Mouse (Mus musculus) stomach, embryonic 14.5 days (tissue): ENCODE measurements around the gene Oit3. TPM values are rescaled to one million over a fixed set of nuclear protein-coding genes. Genes with fewer than 3 reads are reported as not detected.

Experiments
- ATAC-seq: fragments of 200-750 bp; cut with Nextera tagmentation; 2 replicates; pipeline ENCODE4 v1.8.0; 2017; ENCODE audit warnings: low read depth, moderate TSS enrichment; ENCODE audit not compliant: insufficient number of reproducible peaks, insufficient read depth, low FRiP score
- H3K27ac ChIP-seq: fragments of 300-500 bp; sonication (generic); 2 replicates; pipeline ENCODE4 v1.5.1; 2014; ENCODE audit warnings: mild to moderate bottlenecking, low read length, moderate library complexity, mixed read lengths
- H3K27me3 ChIP-seq: fragments of 300-500 bp; sonication (generic); 2 replicates; pipeline ENCODE4 v1.6.1; 2014; ENCODE audit warnings: low read length, control low read depth, mixed read lengths; ENCODE audit not compliant: control insufficient read depth, insufficient read depth
- H3K36me3 ChIP-seq: fragments of 300-500 bp; sonication (generic); 2 replicates; pipeline ENCODE4 v1.6.1; 2014; ENCODE audit warnings: mild to moderate bottlenecking, control low read depth, low read length, moderate library complexity, mixed read lengths; ENCODE audit not compliant: control insufficient read depth, insufficient read depth
- H3K4me1 ChIP-seq: fragments of 300-500 bp; sonication (generic); 2 replicates; pipeline ENCODE4 v1.6.1; 2014; ENCODE audit warnings: low read length, control low read depth, mixed read lengths; ENCODE audit not compliant: control insufficient read depth, insufficient read depth
- H3K4me2 ChIP-seq: fragments of 300-500 bp; sonication (generic); replicated peaks from 2 replicates; pipeline ENCODE4 v1.6.1; 2014; ENCODE audit warnings: low read depth, low read length, control low read depth
- H3K4me3 ChIP-seq: fragments of 300-500 bp; sonication (generic); 2 replicates; pipeline ENCODE4 v1.5.1; 2014; ENCODE audit warnings: low read depth, low read length, control low read depth
- H3K9ac ChIP-seq: fragments of 300-500 bp; sonication (generic); replicated peaks from 2 replicates; pipeline ENCODE4 v1.6.1; 2014; ENCODE audit warnings: low read depth, mild to moderate bottlenecking, control low read depth, low read length, moderate library complexity, mixed read lengths
- H3K9me3 ChIP-seq: fragments of 300-500 bp; sonication (generic); 2 replicates; pipeline ENCODE4 v1.6.1; 2016; ENCODE audit warnings: low read depth, low read length, control low read depth; ENCODE audit not compliant: control insufficient read depth
- WGBS: fragments of 180-500 bp; shearing (Covaris S2); extraction: QIAGEN DNeasy Blood & Tissue Kit; methylation state at CpG from one replicate; pipeline ENCODE4 v1.1.7; 2014; 5-methylcytosine and 5-hydroxymethylcytosine counted together
- polyA plus RNA-seq: library from polyadenylated mRNA; unstranded; fragments of >200 nt; fragmentation: Nextera tagmentation; extraction: Ambion mirVana; gene quantifications from 2 replicates; pipeline ENCODE4 v1.2.1, GENCODE M21; 2014

Oit3 gene
- polyA plus RNA-seq, 1 experiment from 2014 or later, result 1.5 TPM

DNA sequence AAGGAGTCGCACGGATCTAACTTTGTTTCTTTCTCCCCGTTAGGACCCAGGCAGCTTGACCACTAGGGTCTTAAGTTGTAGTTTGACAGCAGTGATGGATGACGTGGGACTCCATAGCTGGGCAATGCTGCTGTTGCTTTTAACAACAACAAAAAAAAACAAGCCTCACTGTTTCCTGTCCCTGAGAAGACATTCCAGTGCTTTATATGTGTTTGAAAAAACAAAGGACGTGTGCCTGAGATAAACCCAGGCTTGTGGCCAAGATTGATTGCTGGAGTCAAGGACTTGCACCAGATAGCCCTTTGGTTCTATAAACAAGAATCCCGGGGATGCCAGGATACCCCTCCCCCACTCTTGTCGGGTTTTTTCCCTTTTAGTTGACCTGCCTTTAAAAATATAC lies 1.6 kb upstream of the Oit3 start:
- Histone ChIP-seq H3K9ac (no peak overlapping the region), H3K9me3 (no peaks in the 10 kb centered on the region), H3K4me2 (no peak overlapping the region), H3K4me3 (no peak overlapping the region), H3K27me3 (no peaks in the 10 kb centered on the region), H3K27ac (no peak overlapping the region), H3K36me3 (no peaks in the 10 kb centered on the region), H3K4me1 (peaks cover 7% of the 10 kb centered on the region)
- no peak for ATAC-seq
- 6% methylated on average over 7 of the region's 7 CpGs for WGBS

DNA sequence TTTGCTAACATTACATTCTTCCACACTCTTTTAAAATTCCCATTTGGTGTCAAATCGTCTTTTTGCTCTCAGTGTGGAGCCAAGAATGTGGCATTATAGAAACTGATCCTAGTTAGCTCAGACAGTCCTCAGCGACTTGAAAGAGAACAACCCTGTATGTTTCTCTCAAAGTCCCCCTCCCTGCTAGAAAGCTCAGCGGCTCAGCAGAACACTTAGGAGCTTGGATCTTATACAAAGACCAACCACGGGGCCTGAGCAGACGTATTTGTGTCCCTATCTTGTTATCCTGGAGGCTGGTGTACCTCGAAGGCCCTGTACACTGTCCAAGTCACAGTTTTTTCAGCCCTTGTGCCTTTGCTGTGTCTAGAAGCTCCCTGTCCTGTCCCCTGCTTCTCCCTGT lies 1.4 kb downstream of the Oit3 start:
- Histone ChIP-seq H3K9me3 (no peaks in the 10 kb centered on the region), H3K27me3 (no peaks in the 10 kb centered on the region), H3K36me3 (no peaks in the 10 kb centered on the region), H3K4me2 (no peak overlapping the region), H3K4me3 (no peak overlapping the region), H3K4me1 (peaks cover 7% of the 10 kb centered on the region), H3K9ac (no peak overlapping the region), H3K27ac (no peak overlapping the region)
- no peak for ATAC-seq
- WGBS, result 62% methylated on average over 6 of the region's 6 CpGs

DNA sequence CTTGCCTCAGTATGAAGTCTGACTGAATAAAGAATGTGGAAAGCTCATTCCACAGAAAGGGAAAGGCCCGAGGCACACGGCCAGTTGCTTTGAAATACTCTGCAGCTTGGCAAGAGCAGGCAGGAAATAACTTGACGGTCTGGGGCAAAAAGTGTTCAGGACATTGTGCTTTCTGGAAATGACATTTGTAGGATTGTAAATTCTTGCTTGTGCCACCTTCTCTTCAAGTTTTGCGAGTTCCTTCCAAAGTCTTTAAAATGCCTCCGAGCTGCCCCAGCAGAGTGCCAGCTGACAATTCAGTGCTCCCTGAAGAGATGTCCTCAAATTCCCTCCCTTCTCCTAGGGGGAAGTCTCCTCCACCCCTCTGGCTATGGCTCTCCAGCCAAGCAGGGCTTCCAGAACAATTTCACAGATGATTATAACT lies 2.1 kb downstream of the Oit3 start:
- no peaks in the 10 kb centered on the region for H3K36me3 ChIP-seq
- no peaks in the 10 kb centered on the region for H3K27me3 ChIP-seq
- WGBS, result 32% methylated on average over 5 of the region's 5 CpGs
- H3K9me3 ChIP-seq, result no peaks in the 10 kb centered on the region
- peaks cover 7% of the 10 kb centered on the region for H3K4me1 ChIP-seq
- no peak overlapping the region for H3K9ac ChIP-seq
- H3K4me2 ChIP-seq, result no peak overlapping the region
- ATAC-seq, result no peak
- no peak overlapping the region for H3K4me3 ChIP-seq
- no peak overlapping the region for H3K27ac ChIP-seq

DNA sequence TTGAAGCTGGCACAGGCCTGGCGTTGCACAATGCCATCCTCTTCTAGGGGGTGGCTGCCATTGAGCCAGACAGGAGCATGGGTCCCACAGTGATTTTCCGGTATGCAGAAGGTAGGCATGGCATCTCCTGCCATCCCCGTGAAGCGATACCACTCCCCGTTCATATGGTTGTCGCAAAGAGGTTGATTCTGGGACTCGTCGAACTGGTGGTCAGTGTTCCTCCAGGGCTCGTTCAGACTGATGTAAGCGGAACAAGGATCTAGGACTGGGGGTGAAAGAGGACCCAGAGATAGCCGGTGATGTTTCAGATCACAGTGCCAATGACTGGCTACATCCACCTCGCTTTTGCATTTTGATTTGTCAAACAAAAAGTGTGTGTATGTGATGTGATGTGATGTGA lies 2.9 kb downstream of the Oit3 start:
- ATAC-seq, result no peak
- Histone ChIP-seq H3K9ac (no peak overlapping the region), H3K4me3 (no peak overlapping the region), H3K4me1 (peaks cover 7% of the 10 kb centered on the region), H3K4me2 (no peak overlapping the region), H3K27me3 (no peaks in the 10 kb centered on the region), H3K36me3 (no peaks in the 10 kb centered on the region), H3K9me3 (no peaks in the 10 kb centered on the region), H3K27ac (no peak overlapping the region)
- WGBS, result 92% methylated on average over 12 of the region's 12 CpGs

DNA sequence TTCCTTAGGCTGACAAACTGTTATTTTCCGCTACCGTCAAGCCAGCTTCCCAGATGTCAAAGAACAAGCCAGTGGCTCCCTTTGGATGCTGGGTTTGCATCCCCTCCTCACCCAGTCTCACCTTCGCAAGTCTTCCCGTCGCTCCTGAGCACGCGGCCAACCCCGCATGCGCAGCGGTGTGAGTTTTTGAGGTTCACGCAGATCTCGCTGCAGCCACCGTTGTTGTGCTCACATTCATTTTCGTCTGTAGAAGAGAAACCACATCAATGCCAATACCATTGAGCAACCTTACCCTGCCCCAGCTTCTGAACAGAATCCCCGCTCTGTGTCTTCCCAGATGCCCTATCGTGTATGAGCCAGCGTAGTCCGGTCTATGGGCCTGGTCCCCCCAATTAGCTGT lies 5.8 kb downstream of the Oit3 start:
- Histone ChIP-seq H3K4me1 (no peaks in the 10 kb centered on the region; the same call in 1 of the 2 replicates), H3K4me3 (no peak overlapping the region), H3K36me3 (no peaks in the 10 kb centered on the region), H3K9me3 (no peaks in the 10 kb centered on the region), H3K27ac (no peak overlapping the region), H3K4me2 (no peak overlapping the region), H3K9ac (no peak overlapping the region), H3K27me3 (no peaks in the 10 kb centered on the region)
- ATAC-seq, result no peak
- WGBS, result 92% methylated on average over 18 of the region's 18 CpGs

DNA sequence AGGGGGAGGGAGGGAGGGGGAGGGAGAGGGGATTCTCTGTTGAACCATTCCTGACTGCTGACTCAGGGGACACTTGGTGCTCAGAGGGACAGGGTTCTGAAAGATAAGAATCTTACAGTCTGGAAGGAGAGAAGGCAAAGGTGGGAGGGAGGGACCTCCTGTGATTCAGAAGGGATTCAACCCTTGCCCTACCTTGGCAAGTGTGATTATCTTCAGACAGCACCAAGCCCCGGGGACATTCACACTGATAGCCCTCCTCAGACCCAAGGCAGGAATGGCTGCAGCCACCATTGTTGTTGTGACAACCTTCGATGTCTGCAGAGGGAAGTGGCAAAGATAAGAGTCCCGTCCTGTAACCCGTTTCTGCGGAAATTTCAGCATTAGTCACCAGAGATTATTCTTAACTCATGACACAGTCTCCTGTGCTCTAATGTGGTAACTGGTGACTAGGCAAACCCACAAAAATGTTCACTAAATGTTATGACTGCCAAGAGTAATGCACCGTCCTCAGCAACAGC lies 10.8 kb downstream of the Oit3 start:
- H3K27me3 ChIP-seq, result no peaks in the 10 kb centered on the region
- no peaks in the 10 kb centered on the region for H3K4me1 ChIP-seq
- ATAC-seq, result 0 out of 2 replicates have a peak, but pooled peaks have one; percentile 23
- no peaks in the 10 kb centered on the region for H3K36me3 ChIP-seq
- H3K27ac ChIP-seq, result no peak overlapping the region
- H3K9ac ChIP-seq, result no peak overlapping the region
- WGBS, result 48% methylated on average over 6 of the region's 6 CpGs
- no peak overlapping the region for H3K4me2 ChIP-seq
- no peak overlapping the region for H3K4me3 ChIP-seq
- H3K9me3 ChIP-seq, result no peaks in the 10 kb centered on the region

DNA sequence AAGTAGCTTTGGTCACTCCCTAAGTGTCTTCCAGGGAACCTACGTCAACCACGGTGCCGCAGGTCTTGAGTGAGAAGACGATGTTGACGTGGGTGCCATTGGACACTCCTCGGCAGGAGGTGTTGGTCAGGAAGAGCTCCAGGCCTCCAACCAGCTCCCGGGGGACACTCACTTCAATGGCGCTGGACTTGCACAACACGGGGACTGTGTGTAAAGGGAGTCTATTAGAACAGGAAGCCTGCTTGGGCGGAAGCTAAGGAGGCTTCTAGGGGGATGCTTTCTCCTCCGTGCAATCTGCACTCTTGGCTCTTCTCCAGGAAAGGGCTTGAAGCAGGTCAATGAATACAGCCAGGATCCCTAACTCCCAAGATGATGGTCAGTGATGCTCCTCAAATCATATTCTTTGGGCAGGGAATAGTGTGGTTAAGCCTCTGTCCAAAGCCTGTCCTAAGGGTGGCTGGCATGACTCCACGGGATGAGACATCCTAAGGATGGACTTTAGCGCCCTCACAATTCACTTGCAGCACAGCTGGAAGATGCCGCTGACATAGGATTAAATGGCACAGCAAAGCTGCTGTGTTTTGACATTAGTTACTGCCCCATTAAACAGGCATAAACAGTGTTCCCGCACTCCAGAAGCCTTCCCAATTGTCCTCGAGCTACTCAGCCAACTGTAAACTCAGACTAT lies 12.0 kb downstream of the Oit3 start:
- no peaks in the 10 kb centered on the region for H3K4me1 ChIP-seq
- no peak overlapping the region for H3K9ac ChIP-seq
- H3K4me2 ChIP-seq, result no peak overlapping the region
- H3K27me3 ChIP-seq, result no peaks in the 10 kb centered on the region
- no peaks in the 10 kb centered on the region for H3K9me3 ChIP-seq
- no peak overlapping the region for H3K27ac ChIP-seq
- WGBS, result 77% methylated on average over 16 of the region's 16 CpGs
- no peaks in the 10 kb centered on the region for H3K36me3 ChIP-seq
- no peak for ATAC-seq
- no peak overlapping the region for H3K4me3 ChIP-seq

DNA sequence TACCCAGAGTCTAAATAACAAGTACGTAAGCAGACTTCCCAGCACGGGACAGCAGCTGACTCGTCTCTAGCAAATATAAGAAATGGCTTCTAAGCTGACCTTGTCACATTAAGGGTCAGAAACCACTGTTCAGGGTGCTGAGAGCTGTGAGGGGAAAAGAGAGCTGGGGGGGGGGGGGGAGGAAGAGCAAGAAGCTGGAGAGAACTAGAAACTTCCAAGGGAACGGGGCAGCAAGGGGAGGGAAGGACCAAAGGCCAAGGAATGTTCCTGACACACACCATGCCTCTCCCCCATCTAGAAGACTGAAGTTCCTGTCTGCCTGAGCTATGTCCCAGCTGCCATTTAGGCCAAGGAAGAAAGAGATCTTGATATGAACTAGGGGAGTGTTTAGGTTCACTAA lies 15.2 kb downstream of the Oit3 start:
- no peak overlapping the region for H3K4me3 ChIP-seq
- no peak overlapping the region for H3K9ac ChIP-seq
- H3K9me3 ChIP-seq, result no peaks in the 10 kb centered on the region
- H3K27ac ChIP-seq, result no peak overlapping the region
- no peaks in the 10 kb centered on the region for H3K4me1 ChIP-seq
- no peaks in the 10 kb centered on the region for H3K27me3 ChIP-seq
- H3K36me3 ChIP-seq, result no peaks in the 10 kb centered on the region
- no peak overlapping the region for H3K4me2 ChIP-seq
- no peak for ATAC-seq
- WGBS, result 55% methylated on average over 4 of the region's 4 CpGs

DNA sequence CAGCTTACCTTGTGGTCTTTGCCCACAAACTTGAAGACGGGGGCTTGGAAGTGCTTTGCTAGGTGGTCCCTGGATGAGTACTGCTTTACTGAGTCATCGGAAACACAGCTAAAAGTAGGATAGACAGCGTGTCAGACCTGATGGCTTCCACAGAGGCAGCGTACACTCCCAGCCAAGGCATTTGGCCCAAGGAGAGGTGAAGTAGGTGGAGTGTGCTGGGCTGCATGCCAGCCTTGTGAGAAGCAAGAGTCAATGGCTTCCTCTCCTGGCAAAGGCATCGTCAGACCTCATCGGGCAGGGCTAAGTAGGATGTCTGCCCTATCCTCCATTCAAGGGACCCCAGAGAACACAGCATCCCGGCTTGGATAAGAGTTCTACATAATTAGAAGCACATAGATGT lies 16.2 kb downstream of the Oit3 start:
- no peak overlapping the region for H3K4me3 ChIP-seq
- no peak for ATAC-seq
- H3K27me3 ChIP-seq, result no peaks in the 10 kb centered on the region
- H3K9ac ChIP-seq, result no peak overlapping the region
- 82% methylated on average over 7 of the region's 7 CpGs for WGBS
- no peaks in the 10 kb centered on the region for H3K9me3 ChIP-seq
- no peak overlapping the region for H3K27ac ChIP-seq
- H3K4me2 ChIP-seq, result no peak overlapping the region
- H3K36me3 ChIP-seq, result no peaks in the 10 kb centered on the region
- H3K4me1 ChIP-seq, result no peaks in the 10 kb centered on the region
